Mouse (Mus musculus) ES-Bruce4 (cell line): ENCODE measurements around the gene Arnt. TPM values are rescaled to one million over a fixed set of nuclear protein-coding genes. Genes with fewer than 3 reads are reported as not detected.

Experiments
- H3K27ac ChIP-seq: 2 replicates; pipeline ENCODE4 v1.5.1; 2012; ENCODE audit warnings: low read length, inconsistent platforms; ENCODE audit not compliant: insufficient read depth
- H3K27me3 ChIP-seq: 2 replicates; pipeline ENCODE4 v1.6.1; 2012; ENCODE audit warnings: mild to moderate bottlenecking, low read length, inconsistent platforms; ENCODE audit not compliant: control insufficient read depth, poor library complexity, insufficient read depth, severe bottlenecking
- H3K36me3 ChIP-seq: 2 replicates; pipeline ENCODE4 v1.6.1; 2012; ENCODE audit warnings: inconsistent platforms, mild to moderate bottlenecking, low read length, moderate library complexity; ENCODE audit not compliant: control insufficient read depth, poor library complexity, insufficient read depth, severe bottlenecking
- H3K4me1 ChIP-seq: one replicate; pipeline ENCODE4 v1.8.1; 2011; ENCODE audit warnings: low read length; ENCODE audit not compliant: control insufficient read depth, insufficient read depth
- H3K4me3 ChIP-seq: 2 replicates; pipeline ENCODE4 v1.5.1; 2011; ENCODE audit warnings: low read depth, mild to moderate bottlenecking, low read length
- H3K9ac ChIP-seq: 2 replicates; pipeline ENCODE4 v1.6.1; 2012; ENCODE audit warnings: low read depth, mild to moderate bottlenecking, inconsistent platforms; ENCODE audit not compliant: poor library complexity, severe bottlenecking
- H3K9me3 ChIP-seq: replicated peaks from 2 replicates; pipeline ENCODE4 v1.6.1; 2012; ENCODE audit warnings: mild to moderate bottlenecking, low read length, inconsistent platforms; ENCODE audit not compliant: control insufficient read depth, poor library complexity, insufficient read depth, severe bottlenecking
- CTCF ChIP-seq: IDR thresholded peaks from one replicate; pipeline ENCODE4 v1.8.1; 2011; ENCODE audit warnings: low read depth, low read length
- EP300 ChIP-seq: IDR thresholded peaks from 2 replicates; pipeline ENCODE4 v1.6.1; 2011; ENCODE audit warnings: low read depth, low read length; ENCODE audit not compliant: insufficient read depth
- POLR2A ChIP-seq: IDR thresholded peaks from one replicate; pipeline ENCODE4 v1.8.1; 2011; ENCODE audit warnings: low read length; ENCODE audit not compliant: insufficient read depth
- polyA plus RNA-seq: library from polyadenylated mRNA; stranded (reverse); fragments of >200 nt; gene quantifications from 2 replicates; pipeline ENCODE4 v1.2.4, GENCODE M21; 2011; ENCODE audit warnings: low read depth; ENCODE audit not compliant: missing spikeins, insufficient read depth, insufficient read length

Arnt gene
- polyA plus RNA-seq, 1 experiment = 75.5 TPM

- H3K27me3 ChIP-seq = no peaks in the 10 kb centered on the region
- no peak overlapping the region for H3K4me3 ChIP-seq
- H3K36me3 ChIP-seq = no peaks in the 10 kb centered on the region
- H3K27ac ChIP-seq = no peak overlapping the region
- H3K4me1 ChIP-seq = peaks cover 9% of the 10 kb centered on the region
- H3K9ac ChIP-seq = no peak overlapping the region
- H3K9me3 ChIP-seq = no peaks in the 10 kb centered on the region
- TF ChIP-seq CTCF (no peak), POLR2A (no peak), EP300 (no peak)
Measured at GRCm38 (mm10) chr3:95518891-95519290, 84.7 kb downstream of the Arnt start.

- H3K4me1 ChIP-seq = peaks cover 8% of the 10 kb centered on the region
- H3K9ac ChIP-seq = no peak overlapping the region
- no peak overlapping the region for H3K27ac ChIP-seq
- H3K9me3 ChIP-seq = no peaks in the 10 kb centered on the region
- no peak for TF ChIP-seq POLR2A
- TF ChIP-seq EP300 = no peak
- no peak for TF ChIP-seq CTCF
- H3K36me3 ChIP-seq = no peaks in the 10 kb centered on the region
- H3K27me3 ChIP-seq = no peaks in the 10 kb centered on the region
- no peak overlapping the region for H3K4me3 ChIP-seq
Measured at GRCm38 (mm10) chr3:95519315-95519714, 85.1 kb downstream of the Arnt start.

- H3K9ac ChIP-seq = no peak overlapping the region
- H3K4me1 ChIP-seq = peaks cover 7% of the 10 kb centered on the region
- TF ChIP-seq CTCF (no peak), EP300 (no peak), POLR2A (no peak)
- H3K9me3 ChIP-seq = no peaks in the 10 kb centered on the region
- H3K36me3 ChIP-seq = no peaks in the 10 kb centered on the region
- H3K27ac ChIP-seq = peak overlapping the region; percentile 61
- no peak overlapping the region for H3K4me3 ChIP-seq
- H3K27me3 ChIP-seq = no peaks in the 10 kb centered on the region
Measured at GRCm38 (mm10) chr3:95520100-95520499, 85.9 kb downstream of the Arnt start.

- TF ChIP-seq POLR2A = no peak
- peaks cover 7% of the 10 kb centered on the region for H3K4me1 ChIP-seq
- H3K4me3 ChIP-seq = no peak overlapping the region
- no peak overlapping the region for H3K9ac ChIP-seq
- no peaks in the 10 kb centered on the region for H3K9me3 ChIP-seq
- no peaks in the 10 kb centered on the region for H3K36me3 ChIP-seq
- no peaks in the 10 kb centered on the region for H3K27me3 ChIP-seq
- peak overlapping the region; percentile 29 for H3K27ac ChIP-seq
Measured at GRCm38 (mm10) chr3:95521168-95521567, 87.0 kb downstream of the Arnt start.

GRCm38 (mm10) chr3:95523662-95524061 lies 89.5 kb downstream of the Arnt start:
- Histone ChIP-seq H3K27me3 (no peaks in the 10 kb centered on the region), H3K9ac (no peak overlapping the region), H3K9me3 (no peaks in the 10 kb centered on the region), H3K27ac (no peak overlapping the region), H3K4me3 (no peak overlapping the region), H3K36me3 (no peaks in the 10 kb centered on the region), H3K4me1 (peaks cover 6% of the 10 kb centered on the region)
- TF ChIP-seq POLR2A = no peak
- TF ChIP-seq EP300 = no peak
- TF ChIP-seq CTCF = no peak

- Histone ChIP-seq H3K4me1 (peaks cover 6% of the 10 kb centered on the region), H3K4me3 (no peak overlapping the region), H3K27me3 (no peaks in the 10 kb centered on the region), H3K9me3 (no peaks in the 10 kb centered on the region), H3K36me3 (no peaks in the 10 kb centered on the region), H3K27ac (no peak overlapping the region), H3K9ac (no peak overlapping the region)
- no peak for TF ChIP-seq EP300
- TF ChIP-seq POLR2A = no peak
- TF ChIP-seq CTCF = no peak
Measured at GRCm38 (mm10) chr3:95524673-95525072, 90.5 kb downstream of the Arnt start.

- TF ChIP-seq EP300 (no peak), CTCF (no peak), POLR2A (no peak)
- no peak overlapping the region for H3K4me3 ChIP-seq
- no peak overlapping the region for H3K9ac ChIP-seq
- H3K4me1 ChIP-seq = peaks cover 4% of the 10 kb centered on the region
- H3K27ac ChIP-seq = no peak overlapping the region
- no peaks in the 10 kb centered on the region for H3K9me3 ChIP-seq
- no peaks in the 10 kb centered on the region for H3K36me3 ChIP-seq
- H3K27me3 ChIP-seq = no peaks in the 10 kb centered on the region
Measured at GRCm38 (mm10) chr3:95526111-95526510, 91.9 kb downstream of the Arnt start.
